Mouse (Mus musculus): Measurements from ENCODE around the gene Inpp5d. TPM values are rescaled to one million over a fixed set of nuclear protein-coding genes. Genes with fewer than 3 reads are reported as not detected.

Gene Inpp5d
- polyA plus RNA-seq, 1 experiment from 2014 or later: 5.1 TPM

GRCm38 (mm10) chr1:87721382-87721781 lies 101.3 kb downstream of the Inpp5d start:
- no peaks in the 10 kb centered on the region for H3K27me3 ChIP-seq (replicated peaks)
- no peak overlapping the region for H3K4me3 ChIP-seq (replicated peaks)
- H3K9ac ChIP-seq: no peak overlapping the region
- peak; percentile 39; the same call in 1 of the 2 replicates for ATAC-seq (ENCODE audit: insufficient read depth, low FRiP score, low read depth)
- peaks cover 2% of the 10 kb centered on the region; the same call in 1 of the 2 replicates for H3K4me1 ChIP-seq
- 30% methylated on average over 8 of the region's 8 CpGs for WGBS
- H3K4me2 ChIP-seq: no peak overlapping the region
- no peak overlapping the region for H3K27ac ChIP-seq
- no peaks in the 10 kb centered on the region for H3K36me3 ChIP-seq
- no peaks in the 10 kb centered on the region for H3K9me3 ChIP-seq

GRCm38 (mm10) chr1:87722081-87722480 lies 102.0 kb downstream of the Inpp5d start:
- Histone ChIP-seq H3K9ac (no peak overlapping the region), H3K4me1 (peaks cover 2% of the 10 kb centered on the region; the same call in 1 of the 2 replicates), H3K27me3 (replicated peaks) (no peaks in the 10 kb centered on the region), H3K9me3 (no peaks in the 10 kb centered on the region), H3K4me3 (replicated peaks) (no peak overlapping the region), H3K36me3 (no peaks in the 10 kb centered on the region), H3K4me2 (no peak overlapping the region), H3K27ac (no peak overlapping the region)
- no peak for ATAC-seq (ENCODE audit: insufficient read depth, low FRiP score, low read depth)
- WGBS: 35% methylated on average over 2 of the region's 2 CpGs

GRCm38 (mm10) chr1:87723351-87723750 lies 103.2 kb downstream of the Inpp5d start:
- Histone ChIP-seq H3K27me3 (replicated peaks) (no peaks in the 10 kb centered on the region), H3K9ac (no peak overlapping the region), H3K4me3 (replicated peaks) (no peak overlapping the region), H3K4me1 (peaks cover 2% of the 10 kb centered on the region; the same call in 1 of the 2 replicates), H3K36me3 (no peaks in the 10 kb centered on the region), H3K27ac (no peak overlapping the region), H3K4me2 (no peak overlapping the region), H3K9me3 (no peaks in the 10 kb centered on the region)
- ATAC-seq (ENCODE audit: insufficient read depth, low FRiP score, low read depth): no peak
- 66% methylated on average over 4 of the region's 4 CpGs for WGBS

- no peaks in the 10 kb centered on the region for H3K36me3 ChIP-seq
- H3K9ac ChIP-seq: no peak overlapping the region
- H3K9me3 ChIP-seq: no peaks in the 10 kb centered on the region
- no peak for ATAC-seq (ENCODE audit: insufficient read depth, low FRiP score, low read depth)
- WGBS: 74% methylated on average over 2 of the region's 2 CpGs
- H3K4me1 ChIP-seq: no peaks in the 10 kb centered on the region
- no peak overlapping the region for H3K4me3 ChIP-seq (replicated peaks)
- no peak overlapping the region for H3K27ac ChIP-seq
- H3K4me2 ChIP-seq: no peak overlapping the region
- H3K27me3 ChIP-seq (replicated peaks): no peaks in the 10 kb centered on the region
Observed at GRCm38 (mm10) chr1:87729070-87729469, 109.0 kb downstream of the Inpp5d start.

- Histone ChIP-seq H3K4me1 (no peaks in the 10 kb centered on the region), H3K9ac (no peak overlapping the region), H3K9me3 (no peaks in the 10 kb centered on the region), H3K27me3 (replicated peaks) (no peaks in the 10 kb centered on the region), H3K4me3 (replicated peaks) (no peak overlapping the region), H3K36me3 (no peaks in the 10 kb centered on the region), H3K4me2 (no peak overlapping the region), H3K27ac (no peak overlapping the region)
- ATAC-seq (ENCODE audit: insufficient read depth, low FRiP score, low read depth): no peak
- WGBS: 81% methylated on average over 6 of the region's 6 CpGs
Observed at GRCm38 (mm10) chr1:87729850-87730249, 109.7 kb downstream of the Inpp5d start.

GRCm38 (mm10) chr1:87730271-87730670 lies 110.2 kb downstream of the Inpp5d start:
- Histone ChIP-seq H3K27ac (no peak overlapping the region), H3K4me3 (replicated peaks) (no peak overlapping the region), H3K4me1 (no peaks in the 10 kb centered on the region), H3K27me3 (replicated peaks) (no peaks in the 10 kb centered on the region), H3K4me2 (no peak overlapping the region), H3K9me3 (no peaks in the 10 kb centered on the region), H3K36me3 (no peaks in the 10 kb centered on the region), H3K9ac (no peak overlapping the region)
- ATAC-seq (ENCODE audit: insufficient read depth, low FRiP score, low read depth): no peak
- 79% methylated on average over 7 of the region's 7 CpGs for WGBS

GRCm38 (mm10) chr1:87733212-87733611 lies 113.1 kb downstream of the Inpp5d start:
- Histone ChIP-seq H3K9me3 (no peaks in the 10 kb centered on the region), H3K4me3 (replicated peaks) (no peak overlapping the region), H3K4me2 (no peak overlapping the region), H3K27ac (no peak overlapping the region), H3K9ac (no peak overlapping the region), H3K27me3 (replicated peaks) (no peaks in the 10 kb centered on the region), H3K4me1 (no peaks in the 10 kb centered on the region), H3K36me3 (no peaks in the 10 kb centered on the region)
- ATAC-seq (ENCODE audit: insufficient read depth, low FRiP score, low read depth): no peak
- WGBS: 81% methylated on average over 5 of the region's 5 CpGs

- Histone ChIP-seq H3K4me3 (replicated peaks) (no peak overlapping the region), H3K4me1 (no peaks in the 10 kb centered on the region), H3K9me3 (no peaks in the 10 kb centered on the region), H3K36me3 (no peaks in the 10 kb centered on the region), H3K4me2 (no peak overlapping the region), H3K27ac (no peak overlapping the region), H3K27me3 (replicated peaks) (no peaks in the 10 kb centered on the region), H3K9ac (no peak overlapping the region)
- WGBS: 73% methylated on average over 3 of the region's 3 CpGs
- no peak for ATAC-seq (ENCODE audit: insufficient read depth, low FRiP score, low read depth)
Observed at GRCm38 (mm10) chr1:87734153-87734552, 114.0 kb downstream of the Inpp5d start.

GRCm38 (mm10) chr1:87740584-87741290 lies 120.6 kb downstream of the Inpp5d start:
- WGBS: 67% methylated on average over 6 of the region's 6 CpGs
- H3K27ac ChIP-seq: no peak overlapping the region
- no peaks in the 10 kb centered on the region for H3K27me3 ChIP-seq (replicated peaks)
- no peak for ATAC-seq (ENCODE audit: insufficient read depth, low FRiP score, low read depth)
- H3K9me3 ChIP-seq: no peaks in the 10 kb centered on the region
- H3K9ac ChIP-seq: no peak overlapping the region
- H3K4me3 ChIP-seq (replicated peaks): no peak overlapping the region
- no peaks in the 10 kb centered on the region for H3K36me3 ChIP-seq
- no peak overlapping the region for H3K4me2 ChIP-seq
- no peaks in the 10 kb centered on the region for H3K4me1 ChIP-seq

GRCm38 (mm10) chr1:87749360-87749973 lies 129.4 kb downstream of the Inpp5d start:
- Histone ChIP-seq H3K4me1 (no peaks in the 10 kb centered on the region), H3K27me3 (replicated peaks) (0 out of 2 replicates have a peak, but pooled peaks cover 5% of the 10 kb centered on the region), H3K4me3 (replicated peaks) (no peak overlapping the region), H3K9me3 (no peaks in the 10 kb centered on the region), H3K9ac (no peak overlapping the region), H3K27ac (no peak overlapping the region), H3K36me3 (no peaks in the 10 kb centered on the region), H3K4me2 (no peak overlapping the region)
- no peak for ATAC-seq (ENCODE audit: insufficient read depth, low FRiP score, low read depth)

GRCm38 (mm10) chr1:87755641-87756470 lies 135.7 kb downstream of the Inpp5d start, which contains the start of gene Atg16l1:
Gene Atg16l1 (plus strand): TSS chr1:87755870.
- WGBS: under 1% methylated on average over 79 of the region's 79 CpGs
- Histone ChIP-seq H3K4me3 (replicated peaks) (peak within 1 kb of the TSS; percentile 97), H3K27me3 (replicated peaks) (0 out of 2 replicates have a peak, but pooled peaks cover 5% of the 10 kb centered on the region), H3K9me3 (no peaks in the 10 kb centered on the region), H3K4me2 (peak within 1 kb of the TSS; percentile 67), H3K27ac (peak within 1 kb of the TSS; percentile 94), H3K9ac (peak within 1 kb of the TSS; percentile 99), H3K36me3 (peaks cover 11% of the 10 kb centered on the region; the same call in 1 of the 2 replicates), H3K4me1 (peaks cover 7% of the 10 kb centered on the region; the same call in 1 of the 2 replicates)
- peak; percentile 98 for ATAC-seq (ENCODE audit: insufficient read depth, low FRiP score, low read depth)

GRCm38 (mm10) chr1:87763821-87764220 lies 143.7 kb downstream of the Inpp5d start:
- WGBS: 85% methylated on average over 3 of the region's 3 CpGs
- H3K4me2 ChIP-seq: no peak overlapping the region
- H3K9ac ChIP-seq: no peak overlapping the region
- H3K27me3 ChIP-seq (replicated peaks): no peaks in the 10 kb centered on the region
- H3K9me3 ChIP-seq: no peaks in the 10 kb centered on the region
- no peaks in the 10 kb centered on the region for H3K4me1 ChIP-seq
- peaks cover 48% of the 10 kb centered on the region for H3K36me3 ChIP-seq
- no peak overlapping the region for H3K27ac ChIP-seq
- ATAC-seq (ENCODE audit: insufficient read depth, low FRiP score, low read depth): no peak
- no peak overlapping the region for H3K4me3 ChIP-seq (replicated peaks)
